Mouse (Mus musculus) neutrophil, adult 59 days (primary cell): ENCODE results near the gene Zfp37. TPM values are rescaled to one million over a fixed set of nuclear protein-coding genes. Genes with fewer than 3 reads are reported as not detected.

Experiments used
- total RNA-seq, 2 experiments: library from RNA; stranded (reverse); gene quantifications; 1 replicate in 1 of 2; 2 replicates in 1 of 2; pipeline ENCODE4 v1.2.4; 2023

Gene Zfp37
- not detected for total RNA-seq

GRCm38 (mm10) chr4:62230769-62231168, at the start of gene Zfp37:
Gene Zfp37, minus strand, starts transcription at chr4:62231047.

GRCm38 (mm10) chr4:62262276-62262675, 31.4 kb upstream of the Zfp37 start, which contains the start of gene Slc31a2:
Gene Slc31a2, plus strand, starts transcription at chr4:62262562.

GRCm38 (mm10) chr4:62150811-62151210, 80.0 kb downstream of the Zfp37 start, which contains the start of gene Mup21:
Gene Mup21, minus strand, starts transcription at chr4:62150863.

Other genes starting within 250 kb of the Zfp37 start
- gene Mup20, start 176.9 kb downstream of the Zfp37 start, total RNA-seq: not detected
- gene Mup3, start 143.7 kb downstream of the Zfp37 start, total RNA-seq: not detected
- gene Mup21, start 80.2 kb downstream of the Zfp37 start, total RNA-seq: not detected
- gene Slc31a2, start 31.5 kb upstream of the Zfp37 start, total RNA-seq: 10 to 100 TPM; 51.4 to 57.8 TPM
- gene Fkbp15, start 129.5 kb upstream of the Zfp37 start, total RNA-seq: 10 to 100 TPM; 83.4 to 94.3 TPM
- gene Slc31a1, start 129.7 kb upstream of the Zfp37 start, total RNA-seq: 10 to 100 TPM; 12.1 to 13.3 TPM
- gene Cdc26, start 177.6 kb upstream of the Zfp37 start, total RNA-seq: 10 to 100 TPM; 36.9 to 41.2 TPM
- 1 to 10 TPM; 7.9 to 8.9 TPM for gene Prpf4, start 177.8 kb upstream of the Zfp37 start, total RNA-seq
- gene Rnf183, start 204.2 kb upstream of the Zfp37 start, total RNA-seq: not detected
- gene Wdr31, start 239.8 kb upstream of the Zfp37 start, total RNA-seq: 1 to 10 TPM in 1 of 2 experiments, not detected in 1; 1.5 TPM
- under 1 TPM; 0.42 to 0.82 TPM for gene Bspry, start 249.0 kb upstream of the Zfp37 start, total RNA-seq